Mouse (Mus musculus): ENCODE results near the gene Kndc1.

- no peak for TF ChIP-seq GATA1 (IDR thresholded peaks at IDR 0.05; ENCODE audit: low read length)
- no peak for TF ChIP-seq TAL1 (IDR thresholded peaks at IDR 0.05; ENCODE audit: low read length)
These were observed 15.0 kb downstream of the Kndc1 start for GRCm38 (mm10) chr7:139909469-139909868.
